Mouse (Mus musculus): ENCODE measurements around the gene Efcab14. TPM values are rescaled to one million over a fixed set of nuclear protein-coding genes. Genes with fewer than 3 reads are reported as not detected.
A peak's percentile ranks its signal among the peaks of the same experiment; 100 is the strongest.

Efcab14 gene
- total and polyA plus RNA-seq, 2 experiments from 2014 or later, result 16.2 to 16.7 TPM

GRCm38 (mm10) chr4:115782026-115782805 is 44.7 kb downstream of the Efcab14 start:
- no peaks in the 10 kb centered on the region; the same call in 1 of the 2 replicates for H3K36me3 ChIP-seq (ENCODE audit: insufficient read depth, low read length)
- no peak overlapping the region for H3K9ac ChIP-seq (replicated peaks; ENCODE audit: low read length, poor library complexity, severe bottlenecking)
- no peak for DNase-seq (ENCODE audit: low spot score)
- no peaks in the 10 kb centered on the region for H3K9me3 ChIP-seq (ENCODE audit: low read length)
- WGBS, result 85% methylated on average over 5 of the region's 5 CpGs
- H3K27me3 ChIP-seq (ENCODE audit: insufficient read depth, low read length), result no peaks in the 10 kb centered on the region
- no peak overlapping the region for H3K4me3 ChIP-seq (ENCODE audit: low read depth, low read length)
- H3K27ac ChIP-seq (ENCODE audit: low read depth, low read length), result no peak overlapping the region
- no peak for ATAC-seq (ENCODE audit: low FRiP score)
- no peak overlapping the region for H3K4me2 ChIP-seq (ENCODE audit: low read depth, low read length, poor library complexity, severe bottlenecking)
- no peak for TF ChIP-seq CTCF (IDR thresholded peaks at IDR 0.05)
- H3K4me1 ChIP-seq (ENCODE audit: insufficient read depth, low read length), result peaks cover 6% of the 10 kb centered on the region; the same call in 1 of the 2 replicates

- ATAC-seq (ENCODE audit: low FRiP score), result peak; percentile 94
- H3K4me1 ChIP-seq (ENCODE audit: insufficient read depth, low read length), result peaks cover 6% of the 10 kb centered on the region; the same call in 1 of the 2 replicates
These were observed 47.4 kb downstream of the Efcab14 start, which contains the start of gene Atpaf1 for GRCm38 (mm10) chr4:115784769-115785510. Gene Atpaf1 (plus strand): TSS chr4:115784812.

GRCm38 (mm10) chr4:115785511-115786034 is 48.0 kb downstream of the Efcab14 start:
- no peak for TF ChIP-seq CTCF (IDR thresholded peaks at IDR 0.05)
- H3K9ac ChIP-seq (replicated peaks; ENCODE audit: low read length, poor library complexity, severe bottlenecking), result peak overlapping the region; percentile 78
- no peaks in the 10 kb centered on the region for H3K27me3 ChIP-seq (ENCODE audit: insufficient read depth, low read length)
- H3K4me1 ChIP-seq (ENCODE audit: insufficient read depth, low read length), result peaks cover 6% of the 10 kb centered on the region; the same call in 1 of the 2 replicates
- peaks cover 6% of the 10 kb centered on the region; the same call in 1 of the 2 replicates for H3K36me3 ChIP-seq (ENCODE audit: insufficient read depth, low read length)
- no peaks in the 10 kb centered on the region for H3K9me3 ChIP-seq (ENCODE audit: low read length)
- WGBS, result 60% methylated on average over 7 of the region's 7 CpGs
- peak overlapping the region; percentile 71 for H3K4me3 ChIP-seq (ENCODE audit: low read depth, low read length)
- peak overlapping the region; percentile 62 for H3K4me2 ChIP-seq (ENCODE audit: low read depth, low read length, poor library complexity, severe bottlenecking)
- ATAC-seq (ENCODE audit: low FRiP score) (0 out of 2 replicates have a peak, but pooled peaks have one; percentile 8), DNase-seq (ENCODE audit: low spot score) (no peak)
- no peak overlapping the region for H3K27ac ChIP-seq (ENCODE audit: low read depth, low read length)

More at GRCm38 (mm10) chr4:115784769-115785510, 47.4 kb downstream of the Efcab14 start, which contains the start of gene Atpaf1:
- WGBS, result under 1% methylated on average over 61 of the region's 69 CpGs
- peak; percentile 72 for DNase-seq (ENCODE audit: low spot score)
- Histone ChIP-seq H3K27me3 (ENCODE audit: insufficient read depth, low read length) (no peaks in the 10 kb centered on the region), H3K36me3 (ENCODE audit: insufficient read depth, low read length) (no peaks in the 10 kb centered on the region; the same call in 1 of the 2 replicates), H3K4me3 (ENCODE audit: low read depth, low read length) (peak within 1 kb of the TSS; percentile 71), H3K9ac (replicated peaks; ENCODE audit: low read length, poor library complexity, severe bottlenecking) (peak within 1 kb of the TSS; percentile 78), H3K9me3 (ENCODE audit: low read length) (no peaks in the 10 kb centered on the region), H3K4me2 (ENCODE audit: low read depth, low read length, poor library complexity, severe bottlenecking) (peak within 1 kb of the TSS; percentile 62), H3K27ac (ENCODE audit: low read depth, low read length) (peak within 1 kb of the TSS; percentile 65; the same call in 1 of the 2 replicates)
- peak; percentile 46 for TF ChIP-seq CTCF (IDR thresholded peaks at IDR 0.05)

GRCm38 (mm10) chr4:115790864-115791263 is 53.3 kb downstream of the Efcab14 start:
- Histone ChIP-seq H3K27ac (ENCODE audit: low read depth, low read length) (no peak overlapping the region), H3K9me3 (ENCODE audit: low read length) (no peaks in the 10 kb centered on the region), H3K4me2 (ENCODE audit: low read depth, low read length, poor library complexity, severe bottlenecking) (no peak overlapping the region), H3K9ac (replicated peaks; ENCODE audit: low read length, poor library complexity, severe bottlenecking) (no peak overlapping the region), H3K4me1 (ENCODE audit: insufficient read depth, low read length) (peaks cover 2% of the 10 kb centered on the region; the same call in 1 of the 2 replicates), H3K36me3 (ENCODE audit: insufficient read depth, low read length) (peaks cover 18% of the 10 kb centered on the region; the same call in 1 of the 2 replicates), H3K4me3 (ENCODE audit: low read depth, low read length) (no peak overlapping the region), H3K27me3 (ENCODE audit: insufficient read depth, low read length) (no peaks in the 10 kb centered on the region)
- 90% methylated on average over 3 of the region's 3 CpGs for WGBS
- no peak for DNase-seq (ENCODE audit: low spot score)
- ATAC-seq (ENCODE audit: low FRiP score), result no peak
- no peak for TF ChIP-seq CTCF (IDR thresholded peaks at IDR 0.05)

GRCm38 (mm10) chr4:115795360-115795759 is 57.8 kb downstream of the Efcab14 start:
- Histone ChIP-seq H3K4me3 (ENCODE audit: low read depth, low read length) (no peak overlapping the region), H3K36me3 (ENCODE audit: insufficient read depth, low read length) (peaks cover 41% of the 10 kb centered on the region), H3K4me1 (ENCODE audit: insufficient read depth, low read length) (no peaks in the 10 kb centered on the region), H3K27ac (ENCODE audit: low read depth, low read length) (no peak overlapping the region), H3K27me3 (ENCODE audit: insufficient read depth, low read length) (no peaks in the 10 kb centered on the region), H3K9me3 (ENCODE audit: low read length) (no peaks in the 10 kb centered on the region), H3K9ac (replicated peaks; ENCODE audit: low read length, poor library complexity, severe bottlenecking) (no peak overlapping the region), H3K4me2 (ENCODE audit: low read depth, low read length, poor library complexity, severe bottlenecking) (no peak overlapping the region)
- ATAC-seq (ENCODE audit: low FRiP score), result no peak
- TF ChIP-seq CTCF (IDR thresholded peaks at IDR 0.05), result no peak
- WGBS, result 91% methylated on average over 3 of the region's 3 CpGs
- no peak for DNase-seq (ENCODE audit: low spot score)

Data from midbrain, postnatal 0 days (tissue).